Mouse (Mus musculus) small intestine, adult 2 months (tissue): ENCODE data around the gene Capn2. TPM values are rescaled to one million over a fixed set of nuclear protein-coding genes. Genes with fewer than 3 reads are reported as not detected.

ENCODE experiments used
- H3K27ac ChIP-seq: fragments of 200-500 bp; 2 replicates; pipeline ENCODE4 v1.5.1; 2012; ENCODE audit warnings: low read depth, low read length, control low read depth, inconsistent platforms; ENCODE audit not compliant: insufficient read depth
- H3K27me3 ChIP-seq: fragments of 200-500 bp; 2 replicates; pipeline ENCODE4 v1.6.1; 2012; ENCODE audit warnings: mild to moderate bottlenecking, moderate library complexity, low read length, inconsistent platforms; ENCODE audit not compliant: control insufficient read depth, insufficient read depth
- H3K36me3 ChIP-seq: fragments of 200-500 bp; 2 replicates; pipeline ENCODE4 v1.6.1; 2012; ENCODE audit warnings: mild to moderate bottlenecking, low read length, control low read depth, inconsistent platforms; ENCODE audit not compliant: control insufficient read depth, insufficient read depth
- H3K4me1 ChIP-seq: fragments of 200-500 bp; 2 replicates; pipeline ENCODE4 v1.6.1; 2012; ENCODE audit warnings: low read length, inconsistent platforms, mixed read lengths; ENCODE audit not compliant: control insufficient read depth, insufficient read depth, insufficient read length
- H3K4me3 ChIP-seq: fragments of 200-500 bp; 2 replicates; pipeline ENCODE4 v1.5.1; 2012; ENCODE audit warnings: low read depth, mild to moderate bottlenecking, control low read depth, inconsistent platforms, low read length, moderate library complexity
- CTCF ChIP-seq: fragments of 200-500 bp; IDR thresholded peaks from 2 replicates; pipeline ENCODE4 v1.5.1; 2012; ENCODE audit warnings: low read depth, mild to moderate bottlenecking, control low read depth, inconsistent platforms, low read length, moderate library complexity, mixed read lengths; ENCODE audit not compliant: insufficient replicate concordance, insufficient read length; ENCODE audit errors: extremely low read depth
- POLR2A ChIP-seq: fragments of 200-500 bp; IDR thresholded peaks from 2 replicates; pipeline ENCODE4 v1.6.1; 2012; ENCODE audit warnings: low read depth, mild to moderate bottlenecking, control low read depth, inconsistent platforms, low read length, moderate library complexity
- WGBS: fragments of 180-500 bp; shearing (Covaris S2); methylation state at CpG from one replicate; pipeline ENCODE4 v1.1.7; 2018; 5-methylcytosine and 5-hydroxymethylcytosine counted together
- polyA plus RNA-seq: library from polyadenylated mRNA; depleted of rRNA; stranded (reverse); fragments of >200 nt; gene quantifications from 2 replicates; pipeline ENCODE4 v1.2.3, GENCODE M21; 2012; rRNA removed

Capn2 gene
- 6.6 and 6.7 TPM in 2 replicates for polyA plus RNA-seq

GRCm38 (mm10) chr1:182516758-182517676 is at the start of gene Capn2:
Gene Capn2, minus strand, starts transcription at chr1:182517608.
- peaks cover 2% of the 10 kb centered on the region; the same call in 1 of the 2 replicates for H3K27me3 ChIP-seq
- 1% methylated on average over 82 of the region's 84 CpGs for WGBS
- H3K4me3 ChIP-seq, result peak within 1 kb of the TSS; percentile 82
- peak; percentile 57 for TF ChIP-seq CTCF
- TF ChIP-seq POLR2A, result no peak
- H3K4me1 ChIP-seq, result peaks cover 16% of the 10 kb centered on the region; the same call in 1 of the 2 replicates
- H3K27ac ChIP-seq, result peak within 1 kb of the TSS; percentile 52
- no peaks in the 10 kb centered on the region for H3K36me3 ChIP-seq

- peaks cover 16% of the 10 kb centered on the region; the same call in 1 of the 2 replicates for H3K4me1 ChIP-seq
- peak overlapping the region; percentile 40; the same call in 1 of the 2 replicates for H3K4me3 ChIP-seq
- no peaks in the 10 kb centered on the region for H3K36me3 ChIP-seq
- 80% methylated on average over 6 of the region's 6 CpGs for WGBS
- no peaks in the 10 kb centered on the region for H3K27me3 ChIP-seq
- H3K27ac ChIP-seq, result peak overlapping the region; percentile 52; the same call in 1 of the 2 replicates
- TF ChIP-seq POLR2A (no peak), CTCF (no peak)
Measured at GRCm38 (mm10) chr1:182565351-182565835, 48.0 kb upstream of the Capn2 start.

DNA sequence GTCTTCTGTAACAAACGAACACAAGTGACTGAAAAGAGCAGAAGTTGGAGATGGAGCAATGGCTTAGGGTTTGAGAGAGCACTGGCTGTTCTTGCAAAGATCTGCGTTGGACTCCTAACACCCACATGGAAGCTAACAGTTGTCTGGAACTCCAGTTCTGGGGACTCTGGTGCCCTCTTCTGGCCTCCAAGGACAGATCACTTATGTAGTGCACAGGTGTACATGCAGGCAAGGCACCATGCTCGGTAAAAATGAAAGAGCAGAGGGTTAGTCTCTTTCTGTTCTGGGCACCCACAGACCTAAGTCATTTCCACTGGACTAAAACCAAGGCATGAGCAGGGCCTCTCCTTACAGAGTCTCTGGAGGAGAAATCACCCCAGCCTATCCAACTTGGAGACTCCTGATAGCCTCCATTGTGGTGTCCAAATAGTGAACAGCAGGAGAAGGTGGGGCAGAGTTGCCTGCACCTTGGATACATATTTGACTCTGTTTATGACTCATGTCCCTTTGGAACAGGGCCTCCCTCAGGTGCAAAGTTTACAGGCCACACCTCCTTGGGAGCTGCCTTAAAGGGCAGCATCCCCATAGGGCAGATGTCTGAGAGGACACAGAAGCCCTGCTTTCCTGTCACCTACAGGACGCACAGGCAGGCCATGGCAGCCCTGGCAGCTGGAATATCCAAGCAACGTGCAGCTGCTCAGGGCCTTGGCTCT is 47.2 kb upstream of the Capn2 start, which contains the start of gene Capn8:
Gene Capn8 (plus strand): TSS at position 600 of the 713 bp plus-strand sequence.
- Histone ChIP-seq H3K27me3 (no peaks in the 10 kb centered on the region), H3K4me3 (peak within 1 kb of the TSS; percentile 40), H3K4me1 (peaks cover 16% of the 10 kb centered on the region; the same call in 1 of the 2 replicates), H3K36me3 (no peaks in the 10 kb centered on the region), H3K27ac (peak within 1 kb of the TSS; percentile 91)
- WGBS, result 35% methylated on average over 5 of the region's 5 CpGs
- peak; percentile 45; the same call in 1 of the 2 replicates for TF ChIP-seq CTCF
- TF ChIP-seq POLR2A, result peak; percentile 33; the same call in 1 of the 2 replicates

DNA sequence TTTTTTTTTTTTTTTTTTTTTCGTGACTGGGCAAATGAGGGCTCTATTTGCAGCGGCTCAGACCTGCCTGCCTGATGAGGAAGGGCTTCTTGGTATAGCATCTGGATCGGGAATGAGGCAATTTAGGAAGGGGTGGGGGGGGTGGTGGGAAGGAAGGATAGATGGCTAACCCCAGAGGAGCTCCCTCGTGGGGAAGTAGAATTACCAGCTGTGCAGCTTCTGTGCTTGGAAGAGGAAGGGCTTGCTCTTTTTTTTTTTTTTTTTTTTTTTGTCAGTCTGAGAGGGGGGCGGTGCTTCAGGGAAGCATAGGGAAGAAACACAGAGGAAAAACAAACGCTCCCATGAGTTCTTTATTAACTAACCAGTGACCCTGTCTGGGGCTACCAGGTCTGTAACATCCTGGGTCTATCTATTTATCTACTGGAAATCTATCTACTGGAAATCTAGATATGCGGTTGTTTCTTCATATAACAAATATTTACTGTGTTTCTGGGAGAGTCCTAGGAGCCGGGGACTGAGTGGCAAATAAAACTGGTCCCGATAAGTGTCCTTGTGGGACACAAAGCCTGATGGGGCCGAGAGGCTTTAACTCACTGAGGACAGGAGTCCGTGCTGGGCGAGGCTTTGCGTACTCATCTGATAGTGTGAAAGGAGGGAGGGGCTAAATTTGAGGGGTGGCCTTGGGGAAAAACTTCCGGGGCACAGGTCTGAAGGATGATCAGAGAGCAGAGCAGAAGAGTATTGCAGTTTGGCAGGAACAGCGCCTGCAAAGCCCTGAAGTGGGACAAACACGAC is 45.4 kb upstream of the Capn2 start:
- TF ChIP-seq POLR2A, result no peak
- TF ChIP-seq CTCF, result no peak
- Histone ChIP-seq H3K36me3 (no peaks in the 10 kb centered on the region), H3K27me3 (no peaks in the 10 kb centered on the region), H3K27ac (0 out of 2 replicates have a peak overlapping the region, but pooled peaks have one; percentile 3), H3K4me3 (peak overlapping the region; percentile 7), H3K4me1 (peaks cover 16% of the 10 kb centered on the region; the same call in 1 of the 2 replicates)
- WGBS, result 10% methylated on average over 16 of the region's 16 CpGs

- Histone ChIP-seq H3K27me3 (no peaks in the 10 kb centered on the region), H3K4me1 (peaks cover 16% of the 10 kb centered on the region; the same call in 1 of the 2 replicates), H3K4me3 (no peak overlapping the region), H3K27ac (no peak overlapping the region), H3K36me3 (no peaks in the 10 kb centered on the region)
- TF ChIP-seq CTCF (no peak), POLR2A (no peak)
- 71% methylated on average over 11 of the region's 11 CpGs for WGBS
Measured at GRCm38 (mm10) chr1:182561945-182562514, 44.6 kb upstream of the Capn2 start.

- Histone ChIP-seq H3K27ac (no peak overlapping the region), H3K36me3 (no peaks in the 10 kb centered on the region), H3K4me1 (peaks cover 16% of the 10 kb centered on the region; the same call in 1 of the 2 replicates), H3K27me3 (no peaks in the 10 kb centered on the region), H3K4me3 (no peak overlapping the region)
- TF ChIP-seq CTCF (peak; percentile 64; the same call in 1 of the 2 replicates), POLR2A (no peak)
- 11% methylated on average over 3 of the region's 3 CpGs for WGBS
Measured at GRCm38 (mm10) chr1:182560390-182561098, 43.1 kb upstream of the Capn2 start.
